Mouse (Mus musculus) T-helper 2 cell (primary cell): ENCODE measurements around the gene 2410141K09Rik.

ENCODE experiments used
- in situ Hi-C: fragments of 300-600 bp; cut with MboI, MseI; formaldehyde crosslinking; loops from one replicate; pipeline ENCODE4 v1.15.1; 2025; ENCODE audit warnings: high pct_unique_total_duplicates

The 2410141K09Rik gene

DNA sequence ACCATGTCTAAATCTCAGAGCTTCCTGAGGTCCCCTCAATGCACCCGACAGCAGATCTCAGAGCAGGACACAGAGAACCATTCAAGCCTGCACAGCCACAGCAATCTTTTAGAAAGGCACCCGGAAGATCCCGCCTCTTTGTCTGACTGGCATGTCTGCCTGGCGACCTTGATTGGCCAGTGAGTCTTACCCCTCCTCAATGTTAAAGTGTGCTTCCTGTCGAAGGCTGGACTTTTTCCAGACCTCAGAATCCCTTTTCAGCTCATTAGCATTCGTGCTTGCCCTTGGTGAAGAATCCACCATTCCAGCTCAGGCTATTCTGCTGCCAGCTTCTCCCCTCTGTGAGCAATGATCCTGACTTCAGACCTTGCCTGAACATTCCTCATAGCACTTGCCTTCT is at the start of gene 2410141K09Rik:
TSS of gene 2410141K09Rik (minus strand) at position 101 of the 400 bp plus-strand sequence.
- in situ Hi-C loops, result loop anchor here (10.0 kb wide), 1 partner anchor 146 kb away; no protein-coding TSS in a partner anchor

DNA sequence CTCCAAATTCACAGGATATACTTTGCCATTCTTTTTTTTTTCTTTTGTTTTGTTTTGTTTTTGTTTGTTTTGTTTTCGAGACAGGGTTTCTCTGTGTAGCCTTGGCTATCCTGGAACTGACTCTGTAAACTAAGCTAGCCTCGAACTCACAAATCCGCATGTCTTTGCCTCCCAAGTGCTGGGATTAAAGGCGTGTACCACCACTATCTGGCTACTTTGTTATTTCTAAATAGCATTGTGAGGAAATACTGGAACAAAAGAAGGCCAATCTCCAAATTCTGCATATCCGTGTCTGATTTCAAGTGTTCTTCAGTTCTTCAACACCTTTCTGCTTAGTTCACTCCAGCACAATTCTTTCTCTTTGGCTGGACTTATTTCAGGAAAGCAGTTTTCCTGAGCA is 14.1 kb downstream of the 2410141K09Rik start:
- in situ Hi-C loops, result loop anchor here (10.0 kb wide), 1 partner anchor 68 kb away; no protein-coding TSS in a partner anchor

GRCm38 (mm10) chr13:66414962-66415361 is 26.0 kb downstream of the 2410141K09Rik start:
- in situ Hi-C loops, result loop anchor here (5.0 kb wide), 1 partner anchor 297 kb away; no protein-coding TSS in a partner anchor
